Mouse (Mus musculus) forebrain, embryonic 16.5 days (tissue): ENCODE measurements at regions not wholly inside any gene's neighbourhood (a gene's known extent, or its start where the extent isn't known, plus 50 kb on each side); places are given as distances from the start of the nearest gene placed in this dataset.

Experiments
- ATAC-seq: fragments of 200-750 bp; cut with Nextera tagmentation; 2 replicates; pipeline ENCODE4 v1.8.0; 2017; ENCODE audit warnings: mild to moderate bottlenecking, moderate library complexity
- H3K27ac ChIP-seq: fragments of 300-500 bp; sonication (generic); 2 replicates; pipeline ENCODE4 v1.5.1; 2014; ENCODE audit warnings: low read length, control low read depth
- H3K27me3 ChIP-seq: fragments of 300-500 bp; sonication (generic); replicated peaks from 2 replicates; pipeline ENCODE4 v1.6.1; 2014; ENCODE audit warnings: low read length; ENCODE audit not compliant: control insufficient read depth, insufficient read depth
- H3K36me3 ChIP-seq: fragments of 300-500 bp; sonication (generic); 2 replicates; pipeline ENCODE4 v1.6.1; 2014; ENCODE audit not compliant: control insufficient read depth, insufficient read depth
- H3K4me1 ChIP-seq: fragments of 300-500 bp; sonication (generic); replicated peaks from 2 replicates; pipeline ENCODE4 v1.6.1; 2014; ENCODE audit warnings: low read length; ENCODE audit not compliant: control insufficient read depth, insufficient read depth
- H3K4me2 ChIP-seq: fragments of 300-500 bp; sonication (generic); 2 replicates; pipeline ENCODE4 v1.6.1; 2014; ENCODE audit warnings: mild to moderate bottlenecking, low read length, control low read depth
- H3K4me3 ChIP-seq: fragments of 300-500 bp; sonication (generic); replicated peaks from 2 replicates; pipeline ENCODE4 v1.5.1; 2014; ENCODE audit warnings: mild to moderate bottlenecking, low read length, control low read depth
- H3K9ac ChIP-seq: fragments of 300-500 bp; sonication (generic); replicated peaks from 2 replicates; pipeline ENCODE4 v1.6.1; 2014; ENCODE audit warnings: low read depth, low read length, control low read depth
- H3K9me3 ChIP-seq: fragments of 300-500 bp; sonication (generic); 2 replicates; pipeline ENCODE4 v1.6.1; 2016; ENCODE audit warnings: low read length; ENCODE audit not compliant: control insufficient read depth
- WGBS: fragments of 180-500 bp; shearing (Covaris S2); extraction: QIAGEN DNeasy Blood & Tissue Kit; methylation state at CpG from one replicate; pipeline ENCODE4 v1.1.7; 2014; 5-methylcytosine and 5-hydroxymethylcytosine counted together

GRCm38 (mm10) chr3:149275478-149276132 lies 285.2 kb upstream of the Adgrl2 start:
- 58% methylated on average over 6 of the region's 6 CpGs for WGBS
- no peak overlapping the region for H3K4me2 ChIP-seq
- ATAC-seq: no peak
- no peaks in the 10 kb centered on the region for H3K36me3 ChIP-seq
- no peak overlapping the region for H3K9ac ChIP-seq
- H3K27me3 ChIP-seq: no peaks in the 10 kb centered on the region
- no peaks in the 10 kb centered on the region for H3K4me1 ChIP-seq
- H3K9me3 ChIP-seq: no peaks in the 10 kb centered on the region
- H3K27ac ChIP-seq: no peak overlapping the region
- no peak overlapping the region for H3K4me3 ChIP-seq

DNA sequence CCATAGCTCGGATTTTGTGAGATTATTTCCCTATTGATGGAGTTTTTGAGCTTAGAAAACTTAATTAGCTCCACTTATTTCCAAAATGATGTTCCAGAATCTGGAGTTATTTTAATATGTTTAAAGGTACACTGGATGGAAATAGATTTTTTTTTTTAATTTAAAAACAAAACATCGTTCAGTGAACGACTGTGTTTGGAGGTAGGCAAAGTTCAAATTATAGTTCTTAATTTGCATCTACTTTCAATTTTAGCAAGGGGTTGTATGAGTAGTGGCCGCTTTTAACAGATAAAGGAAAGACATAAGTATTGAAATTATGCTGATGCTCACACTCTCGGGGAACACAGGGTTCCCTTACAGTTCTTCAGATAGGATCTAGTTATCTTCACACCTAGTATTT lies 284.6 kb upstream of the Adgrl2 start:
- no peak for ATAC-seq
- H3K9ac ChIP-seq: no peak overlapping the region
- WGBS: 76% methylated on average over 5 of the region's 5 CpGs
- H3K36me3 ChIP-seq: no peaks in the 10 kb centered on the region
- H3K4me2 ChIP-seq: no peak overlapping the region
- H3K4me3 ChIP-seq: no peak overlapping the region
- H3K27ac ChIP-seq: no peak overlapping the region
- H3K4me1 ChIP-seq: no peaks in the 10 kb centered on the region
- no peaks in the 10 kb centered on the region for H3K27me3 ChIP-seq
- no peaks in the 10 kb centered on the region for H3K9me3 ChIP-seq

- no peaks in the 10 kb centered on the region for H3K9me3 ChIP-seq
These were observed 283.8 kb upstream of the Adgrl2 start for GRCm38 (mm10) chr3:149273993-149274692.

GRCm38 (mm10) chr3:149270459-149270858 lies 280.1 kb upstream of the Adgrl2 start:
- H3K9me3 ChIP-seq: no peaks in the 10 kb centered on the region
- no peak overlapping the region for H3K9ac ChIP-seq
- no peak overlapping the region for H3K4me2 ChIP-seq
- no peaks in the 10 kb centered on the region for H3K4me1 ChIP-seq
- H3K27me3 ChIP-seq: no peaks in the 10 kb centered on the region
- no peak overlapping the region for H3K27ac ChIP-seq
- no peak overlapping the region for H3K4me3 ChIP-seq
- ATAC-seq: no peak
- H3K36me3 ChIP-seq: no peaks in the 10 kb centered on the region

More at GRCm38 (mm10) chr3:149273993-149274692, 283.8 kb upstream of the Adgrl2 start:
- WGBS: 56% methylated on average over 12 of the region's 12 CpGs
- H3K4me1 ChIP-seq: no peaks in the 10 kb centered on the region
- H3K36me3 ChIP-seq: no peaks in the 10 kb centered on the region
- ATAC-seq: no peak
- no peak overlapping the region for H3K4me3 ChIP-seq
- H3K4me2 ChIP-seq: no peak overlapping the region
- no peak overlapping the region for H3K9ac ChIP-seq
- no peak overlapping the region for H3K27ac ChIP-seq
- H3K27me3 ChIP-seq: no peaks in the 10 kb centered on the region

- no peak for ATAC-seq
- Histone ChIP-seq H3K36me3 (no peaks in the 10 kb centered on the region), H3K9ac (no peak overlapping the region), H3K27ac (no peak overlapping the region), H3K27me3 (no peaks in the 10 kb centered on the region), H3K4me3 (no peak overlapping the region), H3K9me3 (no peaks in the 10 kb centered on the region), H3K4me1 (peaks cover 4% of the 10 kb centered on the region), H3K4me2 (no peak overlapping the region)
- WGBS: 94% methylated on average over 3 of the region's 3 CpGs
These were observed 272.1 kb upstream of the Adgrl2 start for GRCm38 (mm10) chr3:149262332-149262970.

- Histone ChIP-seq H3K4me3 (no peak overlapping the region), H3K27ac (no peak overlapping the region)
- 94% methylated on average over 6 of the region's 6 CpGs for WGBS
These were observed 271.4 kb upstream of the Adgrl2 start for GRCm38 (mm10) chr3:149261764-149262163.

DNA sequence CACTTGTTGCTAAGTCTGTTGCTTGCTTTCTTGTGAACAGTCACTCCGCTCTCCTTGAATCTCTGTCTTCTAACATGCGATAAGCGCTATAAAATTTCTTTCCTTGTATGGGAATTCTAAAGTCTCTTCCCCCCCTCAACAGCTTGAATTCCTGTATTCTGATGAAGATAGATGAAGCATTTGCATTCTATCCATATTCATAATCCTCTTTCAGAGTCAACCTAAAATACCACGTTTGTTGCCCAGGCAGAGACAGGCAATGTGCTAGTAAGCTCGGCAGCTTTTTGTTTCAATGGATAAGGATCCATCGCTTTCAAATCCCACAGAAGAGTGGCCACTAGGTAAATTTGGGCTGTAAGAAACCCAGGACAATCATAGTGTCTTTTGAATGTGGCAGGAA lies 268.5 kb upstream of the Adgrl2 start:
- 54% methylated on average over 6 of the region's 6 CpGs for WGBS
- peak; percentile 73 for ATAC-seq
- H3K36me3 ChIP-seq: no peaks in the 10 kb centered on the region
- no peaks in the 10 kb centered on the region for H3K9me3 ChIP-seq
- no peak overlapping the region for H3K9ac ChIP-seq
- H3K27ac ChIP-seq: peak overlapping the region; percentile 57; the same call in 1 of the 2 replicates
- H3K4me3 ChIP-seq: no peak overlapping the region
- no peaks in the 10 kb centered on the region for H3K27me3 ChIP-seq
- no peak overlapping the region for H3K4me2 ChIP-seq
- H3K4me1 ChIP-seq: peaks cover 6% of the 10 kb centered on the region

More at GRCm38 (mm10) chr3:149261764-149262163, 271.4 kb upstream of the Adgrl2 start:
- no peak for ATAC-seq
- no peaks in the 10 kb centered on the region for H3K36me3 ChIP-seq
- H3K4me2 ChIP-seq: no peak overlapping the region
- no peaks in the 10 kb centered on the region for H3K27me3 ChIP-seq
- H3K4me1 ChIP-seq: peaks cover 5% of the 10 kb centered on the region
- no peak overlapping the region for H3K9ac ChIP-seq
- H3K9me3 ChIP-seq: no peaks in the 10 kb centered on the region

DNA sequence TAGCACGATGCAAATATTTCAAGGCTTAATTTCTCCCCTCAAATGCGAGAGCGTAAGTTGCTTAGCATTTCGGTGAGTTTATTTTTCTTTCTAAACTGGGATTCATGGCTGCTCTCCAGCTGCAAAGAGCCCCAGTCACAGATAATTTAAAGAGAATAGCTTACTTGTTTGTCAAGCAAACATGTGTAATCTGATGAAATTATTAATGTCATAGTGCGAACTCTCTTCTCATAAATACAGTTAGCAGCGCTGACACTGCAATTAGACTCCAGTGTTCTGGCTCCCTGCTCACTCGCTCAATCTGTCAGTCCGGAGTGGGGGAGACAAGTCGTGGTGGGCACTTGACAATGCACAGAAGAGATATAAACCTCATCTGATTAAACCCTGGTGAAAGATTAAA lies 266.5 kb upstream of the Adgrl2 start:
- no peak overlapping the region for H3K4me3 ChIP-seq
- ATAC-seq: no peak
- H3K27ac ChIP-seq: no peak overlapping the region
- no peak overlapping the region for H3K4me2 ChIP-seq
- WGBS: 49% methylated on average over 9 of the region's 9 CpGs
- no peaks in the 10 kb centered on the region for H3K36me3 ChIP-seq
- H3K4me1 ChIP-seq: peaks cover 6% of the 10 kb centered on the region
- no peaks in the 10 kb centered on the region for H3K27me3 ChIP-seq
- no peak overlapping the region for H3K9ac ChIP-seq
- no peaks in the 10 kb centered on the region for H3K9me3 ChIP-seq

- H3K36me3 ChIP-seq: no peaks in the 10 kb centered on the region
- no peak overlapping the region for H3K9ac ChIP-seq
- H3K4me3 ChIP-seq: no peak overlapping the region
- ATAC-seq: no peak
- no peaks in the 10 kb centered on the region for H3K9me3 ChIP-seq
- WGBS: 86% methylated on average over 6 of the region's 6 CpGs
- peaks cover 2% of the 10 kb centered on the region; the same call in 1 of the 2 replicates for H3K4me1 ChIP-seq
- H3K27ac ChIP-seq: no peak overlapping the region
- no peaks in the 10 kb centered on the region for H3K27me3 ChIP-seq
- H3K4me2 ChIP-seq: no peak overlapping the region
These were observed 262.7 kb upstream of the Adgrl2 start for GRCm38 (mm10) chr3:149253080-149253479.
